Mouse (Mus musculus): ENCODE results near the gene Arhgap27. TPM values are rescaled to one million over a fixed set of nuclear protein-coding genes. Genes with fewer than 3 reads are reported as not detected.
"Not testable (repeated sequence)": the region's sequence is repeated elsewhere in the genome, so short reads cannot be mapped to it uniquely, and the experiment has no call there.

The Arhgap27 gene
- polyA plus RNA-seq (2011; ENCODE audit: insufficient read depth, insufficient read length, low replicate concordance, missing spikeins): 14.2 and 47.3 TPM in 2 replicates

GRCm38 (mm10) chr11:103363214-103364148, at the start of gene Arhgap27:
Arhgap27 (minus strand) TSS chr11:103363692.
- Histone ChIP-seq H3K4me1 (ENCODE audit: control insufficient read depth, insufficient read depth, low read length) (peaks cover 1% of the 10 kb centered on the region; the same call in 1 of the 2 replicates), H3K4me3 (replicated peaks; ENCODE audit: control insufficient read depth, low read depth, low read length) (peak within 1 kb of the TSS; percentile 52), H3K27ac (ENCODE audit: control insufficient read depth, insufficient read depth, low read depth, low read length, poor library complexity) (peak within 1 kb of the TSS; percentile 76)
- TF ChIP-seq CTCF (IDR thresholded peaks at IDR 0.05; ENCODE audit: control insufficient read depth, insufficient read depth, low read length): no peak
- WGBS: 2% methylated on average over 35 of the region's 35 CpGs

- TF ChIP-seq CTCF (IDR thresholded peaks at IDR 0.05; ENCODE audit: control insufficient read depth, insufficient read depth, low read length) (no peak), POLR2A (IDR thresholded peaks at IDR 0.05; ENCODE audit: borderline replicate concordance, control insufficient read depth, low read depth, low read length) (no peak)
- 6% methylated on average over 14 of the region's 14 CpGs for WGBS
These were observed 49.5 kb upstream of the Arhgap27 start for GRCm38 (mm10) chr11:103412950-103413423.

GRCm38 (mm10) chr11:103411981-103412949, 48.8 kb upstream of the Arhgap27 start, which contains the start of gene Plekhm1:
Plekhm1 (minus strand) TSS chr11:103412687.
- H3K4me3 ChIP-seq (replicated peaks; ENCODE audit: control insufficient read depth, low read depth, low read length): peak within 1 kb of the TSS; percentile 92
- peaks cover 2% of the 10 kb centered on the region for H3K4me1 ChIP-seq (ENCODE audit: control insufficient read depth, insufficient read depth, low read length)
- under 1% methylated on average over 67 of the region's 67 CpGs for WGBS
- TF ChIP-seq POLR2A (IDR thresholded peaks at IDR 0.05; ENCODE audit: borderline replicate concordance, control insufficient read depth, low read depth, low read length) (peak; percentile 81), CTCF (IDR thresholded peaks at IDR 0.05; ENCODE audit: control insufficient read depth, insufficient read depth, low read length) (no peak)
- peak within 1 kb of the TSS; percentile 87 for H3K27ac ChIP-seq (ENCODE audit: control insufficient read depth, insufficient read depth, low read depth, low read length, poor library complexity)

More at GRCm38 (mm10) chr11:103412950-103413423, 49.5 kb upstream of the Arhgap27 start:
- Histone ChIP-seq H3K27ac (ENCODE audit: control insufficient read depth, insufficient read depth, low read depth, low read length, poor library complexity) (peak overlapping the region; percentile 87), H3K4me3 (replicated peaks; ENCODE audit: control insufficient read depth, low read depth, low read length) (peak overlapping the region; percentile 92), H3K4me1 (ENCODE audit: control insufficient read depth, insufficient read depth, low read length) (peaks cover 2% of the 10 kb centered on the region)

GRCm38 (mm10) chr11:103411301-103411700, 47.8 kb upstream of the Arhgap27 start:
- Histone ChIP-seq H3K4me1 (ENCODE audit: control insufficient read depth, insufficient read depth, low read length) (peaks cover 4% of the 10 kb centered on the region), H3K4me3 (replicated peaks; ENCODE audit: control insufficient read depth, low read depth, low read length) (peak overlapping the region; percentile 33), H3K27ac (ENCODE audit: control insufficient read depth, insufficient read depth, low read depth, low read length, poor library complexity) (no peak overlapping the region)
- WGBS: 71% methylated on average over 1 of the region's 1 CpGs
- no peak for TF ChIP-seq CTCF (IDR thresholded peaks at IDR 0.05; ENCODE audit: control insufficient read depth, insufficient read depth, low read length)
- TF ChIP-seq POLR2A (IDR thresholded peaks at IDR 0.05; ENCODE audit: borderline replicate concordance, control insufficient read depth, low read depth, low read length): no peak

- TF ChIP-seq POLR2A (IDR thresholded peaks at IDR 0.05; ENCODE audit: borderline replicate concordance, control insufficient read depth, low read depth, low read length) (no peak), CTCF (IDR thresholded peaks at IDR 0.05; ENCODE audit: control insufficient read depth, insufficient read depth, low read length) (no peak)
- no peak overlapping the region for H3K4me3 ChIP-seq (replicated peaks; ENCODE audit: control insufficient read depth, low read depth, low read length)
- peaks cover 4% of the 10 kb centered on the region for H3K4me1 ChIP-seq (ENCODE audit: control insufficient read depth, insufficient read depth, low read length)
- WGBS: 90% methylated on average over 13 of the region's 13 CpGs
- 0 out of 2 replicates have a peak overlapping the region, but pooled peaks have one; percentile 4 for H3K27ac ChIP-seq (ENCODE audit: control insufficient read depth, insufficient read depth, low read depth, low read length, poor library complexity)
These were observed 45.4 kb upstream of the Arhgap27 start for GRCm38 (mm10) chr11:103408880-103409279.

- H3K4me1 ChIP-seq (ENCODE audit: control insufficient read depth, insufficient read depth, low read length); H3K27ac ChIP-seq (ENCODE audit: control insufficient read depth, insufficient read depth, low read depth, low read length, poor library complexity); H3K4me3 ChIP-seq (replicated peaks; ENCODE audit: control insufficient read depth, low read depth, low read length): not testable (repeated sequence)
- 70% methylated on average over 5 of the region's 5 CpGs for WGBS
These were observed 43.6 kb upstream of the Arhgap27 start for GRCm38 (mm10) chr11:103407136-103407535.

- whole genome bisulfite sequencing: 63% methylated on average over 7 of the region's 7 CpGs
These were observed 43.1 kb upstream of the Arhgap27 start for GRCm38 (mm10) chr11:103406551-103406950.

More at GRCm38 (mm10) chr11:103406551-103406950, 43.1 kb upstream of the Arhgap27 start:
- Histone ChIP-seq H3K4me1 (ENCODE audit: control insufficient read depth, insufficient read depth, low read length) (peaks cover 6% of the 10 kb centered on the region), H3K27ac (ENCODE audit: control insufficient read depth, insufficient read depth, low read depth, low read length, poor library complexity) (peak overlapping the region; percentile 73), H3K4me3 (replicated peaks; ENCODE audit: control insufficient read depth, low read depth, low read length) (no peak overlapping the region)
- TF ChIP-seq POLR2A (IDR thresholded peaks at IDR 0.05; ENCODE audit: borderline replicate concordance, control insufficient read depth, low read depth, low read length) (no peak), CTCF (IDR thresholded peaks at IDR 0.05; ENCODE audit: control insufficient read depth, insufficient read depth, low read length) (no peak)
